Mouse (Mus musculus): ENCODE data around the gene Tlr4.

Tlr4 gene

DNA sequence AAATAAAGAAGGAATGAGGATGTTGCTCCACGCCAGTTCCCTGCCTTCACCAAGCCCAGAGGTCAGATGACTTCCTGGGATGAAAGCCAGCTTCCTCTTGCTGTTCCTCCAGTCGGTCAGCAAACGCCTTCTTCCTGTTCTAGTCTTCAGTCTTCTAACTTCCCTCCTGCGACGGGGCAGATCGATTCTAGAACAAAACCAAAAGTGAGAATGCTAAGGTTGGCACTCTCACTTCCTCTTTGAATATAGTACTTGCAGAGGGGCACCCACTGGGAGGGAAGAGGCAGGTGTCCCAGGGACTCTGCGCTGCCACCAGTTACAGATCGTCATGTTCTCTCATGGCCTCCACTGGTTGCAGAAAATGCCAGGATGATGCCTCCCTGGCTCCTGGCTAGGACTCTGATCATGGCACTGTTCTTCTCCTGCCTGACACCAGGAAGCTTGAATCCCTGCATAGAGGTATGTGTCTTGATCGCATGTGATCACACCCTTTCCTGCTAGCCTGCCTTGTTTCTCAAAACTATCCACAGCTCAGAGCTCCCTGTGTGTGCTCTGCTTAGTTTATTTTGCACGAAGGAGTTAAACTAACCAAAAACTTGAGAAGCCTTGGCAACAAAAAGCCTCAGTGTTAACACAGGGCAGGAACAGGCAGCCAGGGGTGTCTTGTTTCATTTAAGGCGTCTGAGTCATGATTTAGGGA is at the start of gene Tlr4:
Gene Tlr4, plus strand, starts transcription at position 122 of the 700 bp plus-strand sequence.
- peak; percentile 14 for DNase-seq (ENCODE audit: low spot score)

DNA sequence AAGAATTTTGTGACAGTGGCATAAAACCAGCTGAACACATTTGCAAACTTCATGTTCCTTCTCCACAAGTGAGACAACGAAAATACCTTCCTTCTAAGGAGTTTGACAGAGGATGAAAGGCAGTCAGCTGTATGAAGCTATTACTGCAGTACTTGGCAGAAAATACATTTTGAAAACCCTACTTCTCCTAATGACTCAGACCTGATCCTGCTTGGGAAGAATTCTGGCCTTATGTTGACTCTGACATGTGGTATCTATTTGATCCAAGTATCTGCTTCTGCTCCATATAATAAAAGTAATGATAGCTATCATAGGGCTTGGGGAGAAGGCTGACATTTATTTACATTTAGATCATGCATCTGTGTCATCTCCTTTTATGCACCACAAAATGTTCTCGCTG is 33.1 kb upstream of the Tlr4 start:
- no peak for DNase-seq (ENCODE audit: low spot score)

DNA sequence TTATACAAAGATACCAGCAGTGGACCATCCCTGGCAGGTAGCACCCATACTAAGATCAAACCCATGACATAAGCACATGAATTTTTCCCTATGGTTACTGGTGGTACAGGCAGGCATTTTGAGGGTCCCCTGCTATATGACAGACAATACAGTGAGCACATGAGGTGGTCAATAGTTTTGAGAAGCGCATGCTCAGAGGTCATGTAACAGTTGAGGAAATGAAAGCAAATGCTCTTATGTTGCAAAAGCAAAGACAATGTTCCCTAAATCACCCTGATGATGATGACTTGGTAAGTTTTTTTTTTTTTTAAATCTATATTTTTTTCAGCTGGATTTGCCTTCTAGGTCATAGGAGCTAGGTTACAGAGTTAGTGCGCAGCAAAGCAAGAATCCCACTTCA is 30.7 kb upstream of the Tlr4 start:
- no peak for DNase-seq (ENCODE audit: low spot score)

DNA sequence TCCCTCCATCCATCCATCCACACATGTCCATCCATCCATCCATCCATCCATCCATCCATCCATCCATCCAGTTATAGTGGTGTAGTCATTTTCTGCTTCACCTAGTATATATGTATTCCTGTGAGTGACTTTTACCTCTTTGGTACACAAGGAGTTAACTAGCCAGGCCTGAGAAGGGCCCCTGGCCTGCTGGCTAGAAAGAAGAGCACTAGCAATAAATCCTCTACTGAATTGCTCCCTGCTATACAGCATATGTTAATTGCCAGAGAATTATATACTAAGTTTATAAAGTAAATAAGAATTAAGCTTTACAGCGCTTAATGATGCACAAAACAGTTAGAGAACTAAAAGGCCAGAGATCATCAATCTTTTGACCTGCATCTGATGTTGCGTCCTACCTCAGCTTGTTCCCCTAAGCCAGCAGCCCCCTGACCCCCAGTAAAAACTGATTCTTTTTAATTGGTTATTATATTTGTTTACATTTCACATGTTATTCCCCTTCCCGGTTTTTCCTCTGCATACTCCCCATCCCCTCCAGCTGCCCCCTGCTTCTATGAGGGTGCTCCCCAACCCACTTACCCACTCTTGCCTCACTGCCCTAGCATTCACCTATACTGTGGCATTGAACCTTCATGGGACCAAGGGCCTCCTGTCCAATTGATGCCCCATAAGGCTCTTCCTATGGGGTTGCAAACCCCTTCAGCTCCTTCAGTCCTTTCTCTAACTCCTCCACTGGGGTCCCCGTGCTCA is 22.7 kb upstream of the Tlr4 start:
- DNase-seq (ENCODE audit: low spot score): no peak

DNA sequence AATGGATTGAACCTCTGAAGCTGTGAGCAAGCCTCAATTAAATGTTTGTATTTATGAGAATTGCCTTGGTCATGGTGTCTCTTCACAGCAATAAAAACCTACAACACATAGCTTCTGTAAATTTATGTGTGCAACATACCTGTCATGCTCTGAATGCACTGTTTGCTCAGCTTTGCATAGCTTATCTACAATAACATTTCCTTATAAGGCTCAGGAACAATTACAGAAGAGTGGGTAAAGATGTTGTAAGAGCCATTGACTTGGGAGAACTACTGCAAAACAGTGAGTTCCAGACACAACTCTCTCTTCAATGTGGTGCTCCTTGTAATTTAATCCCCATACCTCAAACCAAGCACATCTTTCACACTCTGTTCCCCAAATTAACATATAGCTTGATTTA is 21.6 kb upstream of the Tlr4 start:
- no peak for DNase-seq (ENCODE audit: low spot score)

DNA sequence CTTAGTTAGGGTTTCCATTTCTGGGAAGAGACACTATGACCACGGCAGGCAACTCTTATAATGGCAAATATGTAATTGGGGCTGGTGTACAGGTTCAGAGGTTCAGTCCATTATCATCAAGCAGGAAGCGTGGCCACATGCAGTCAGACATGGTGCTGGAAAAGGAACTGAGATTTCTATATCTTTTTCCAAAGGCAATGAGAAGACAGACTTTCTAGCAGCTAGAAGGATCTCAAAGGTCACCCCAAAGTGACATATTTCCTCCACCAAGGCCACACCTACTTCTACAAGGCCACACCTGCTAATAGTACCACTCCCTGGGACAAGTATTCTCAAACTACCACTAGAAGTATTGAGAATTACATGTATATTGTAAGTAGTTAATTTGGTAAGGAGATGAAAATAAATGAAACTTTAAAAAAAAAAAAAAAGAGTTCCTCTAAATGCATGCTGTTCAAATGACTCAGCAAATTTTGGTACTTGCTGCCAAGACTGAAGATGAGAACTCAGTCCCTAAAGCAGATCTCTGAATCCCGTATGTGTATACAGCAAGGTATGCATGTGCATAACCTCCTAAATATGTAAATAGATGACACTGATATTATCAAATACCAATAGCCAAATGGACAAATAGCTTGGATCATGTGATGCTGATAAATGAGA is 10.9 kb upstream of the Tlr4 start:
- DNase-seq (ENCODE audit: low spot score): no peak

DNA sequence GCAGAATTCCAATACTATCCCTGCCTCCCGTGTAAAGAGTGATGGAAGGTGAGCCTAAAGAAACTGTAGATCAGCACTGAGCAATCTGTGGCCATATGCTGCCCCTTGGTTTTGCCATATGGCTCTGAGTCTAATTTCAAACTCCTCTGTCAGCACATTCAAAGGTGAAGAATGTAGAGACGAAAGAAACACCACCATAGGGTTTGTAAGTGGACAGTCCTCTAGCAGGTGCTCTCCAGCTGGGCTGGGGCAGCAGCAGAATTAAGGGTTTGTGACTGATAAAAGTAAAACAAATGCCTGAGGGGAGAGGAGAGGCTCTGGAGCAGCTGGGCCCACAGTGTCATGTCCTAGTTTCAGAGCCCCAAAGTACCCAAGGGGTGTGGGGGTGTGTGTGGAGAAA is 6.2 kb upstream of the Tlr4 start:
- DNase-seq (ENCODE audit: low spot score): no peak

DNA sequence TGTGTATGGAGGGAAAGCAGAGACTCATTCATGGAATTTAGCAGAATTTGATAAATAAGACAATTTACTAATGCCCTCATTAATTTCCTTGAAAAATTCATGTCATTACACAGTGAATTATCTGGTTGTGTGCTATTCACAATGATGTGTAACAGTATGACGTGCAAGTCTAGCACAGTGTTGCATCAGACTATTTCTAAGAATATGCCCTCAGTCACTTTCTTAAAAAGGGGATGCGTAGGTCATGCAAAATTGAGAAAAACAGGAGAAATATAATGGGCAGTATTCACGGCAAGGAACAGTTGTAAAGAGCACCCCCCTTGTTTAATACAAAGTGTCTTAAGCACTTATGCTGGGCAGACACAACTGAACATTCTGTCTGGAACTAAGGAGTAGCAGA is 5.6 kb upstream of the Tlr4 start:
- no peak for DNase-seq (ENCODE audit: low spot score)

DNA sequence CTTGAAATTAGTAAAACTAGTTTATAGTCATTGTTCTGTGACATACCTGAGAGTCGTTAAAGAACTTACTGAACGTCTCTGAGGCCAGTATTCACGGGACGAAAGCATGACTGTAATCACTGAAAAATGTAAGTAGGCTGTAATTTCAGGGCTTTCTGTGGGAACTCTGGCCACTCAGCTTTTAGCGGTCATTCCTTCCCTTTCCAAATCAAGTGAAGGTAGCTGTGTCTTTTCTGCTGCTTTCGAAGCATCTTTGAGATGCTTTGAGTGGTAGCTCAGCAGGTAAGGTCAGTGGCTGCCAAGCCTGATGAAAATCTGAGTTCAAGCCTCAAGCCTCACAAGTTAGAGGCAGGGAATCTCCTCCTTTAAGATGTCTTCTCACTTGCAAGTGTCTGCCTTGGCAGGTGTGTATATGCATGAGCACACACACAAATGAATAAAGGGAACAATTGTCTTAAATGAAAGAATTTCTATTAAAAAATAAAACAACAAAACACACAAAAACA is 832 bp downstream of the Tlr4 start:
- DNase-seq (ENCODE audit: low spot score): no peak

DNA sequence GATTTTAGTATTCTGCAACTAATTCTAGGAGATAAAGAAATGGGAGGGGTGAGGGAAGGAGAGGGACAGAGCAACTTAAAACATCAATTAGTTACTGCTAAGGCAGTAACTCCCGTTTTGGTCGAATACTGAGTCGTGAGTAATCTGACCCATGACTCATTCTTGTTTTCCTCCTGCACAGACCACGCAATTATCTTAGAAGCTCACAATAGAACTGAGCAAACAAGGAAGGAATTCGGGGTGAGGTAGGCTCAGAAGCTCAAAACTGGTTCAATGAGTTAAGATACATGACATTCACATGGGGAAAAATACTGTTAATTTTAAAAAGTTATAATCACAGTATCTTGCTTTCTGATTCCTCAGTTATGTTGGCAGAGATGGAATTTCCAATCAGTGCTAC is 1.3 kb downstream of the Tlr4 start:
- DNase-seq (ENCODE audit: low spot score): no peak

DNA sequence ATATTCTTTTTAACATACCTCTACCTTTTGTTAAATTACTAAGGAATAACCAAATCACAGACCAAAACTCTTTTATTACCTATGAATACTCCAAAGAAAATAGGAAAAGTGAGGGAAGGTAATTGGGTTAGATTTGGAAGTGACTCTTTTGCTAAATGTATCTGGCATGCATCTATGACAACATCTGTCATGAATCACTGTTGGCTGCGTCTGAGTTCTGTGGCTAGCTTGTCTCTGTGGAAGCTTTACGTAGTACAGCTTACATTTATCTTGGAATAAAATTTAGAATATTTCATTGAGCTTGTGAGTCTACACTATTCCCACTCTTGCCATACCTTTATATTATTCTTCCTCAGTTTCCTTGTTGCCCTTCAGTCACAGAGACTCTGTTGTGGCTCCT is 10.7 kb downstream of the Tlr4 start:
- no peak for DNase-seq (ENCODE audit: low spot score)

DNA sequence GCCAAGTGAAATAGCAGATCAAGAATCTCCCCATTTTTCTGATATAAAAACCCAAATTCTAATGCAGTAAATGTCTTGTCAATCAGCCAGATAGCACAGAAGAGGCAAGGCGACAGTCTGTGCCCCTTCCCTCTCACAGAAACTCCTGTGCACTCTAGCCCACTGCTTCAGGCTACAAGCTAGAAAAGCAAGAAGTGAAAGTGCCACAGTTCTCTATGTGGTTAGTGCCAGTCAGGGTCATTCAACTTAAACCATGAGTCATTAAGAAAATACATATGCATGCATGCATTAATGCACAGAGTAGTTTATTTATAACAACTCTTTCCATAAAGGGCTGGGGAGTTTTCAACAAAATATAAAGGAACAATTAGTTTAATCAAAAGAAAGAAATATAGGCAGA is 15.9 kb downstream of the Tlr4 start:
- DNase-seq (ENCODE audit: low spot score): no peak

DNA sequence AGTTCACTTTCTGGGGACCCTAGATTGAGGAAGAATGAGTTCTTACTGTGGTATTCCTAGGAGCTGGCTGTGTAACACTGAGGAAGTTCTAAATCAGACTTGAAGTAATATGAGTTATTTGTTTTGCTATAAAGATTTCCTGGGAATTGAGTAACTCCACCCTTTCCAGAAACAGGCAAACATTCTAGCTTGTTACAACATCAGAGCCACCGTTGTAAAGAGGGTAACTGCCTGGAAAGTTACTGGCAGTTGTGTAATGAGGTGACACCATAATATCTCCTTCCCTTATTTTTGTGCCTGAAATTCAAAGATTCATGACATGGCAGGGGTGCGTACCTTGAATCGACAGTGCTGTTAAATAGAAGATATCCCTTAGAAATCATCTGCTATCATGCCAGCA is 24.6 kb downstream of the Tlr4 start:
- DNase-seq (ENCODE audit: low spot score): no peak

DNA sequence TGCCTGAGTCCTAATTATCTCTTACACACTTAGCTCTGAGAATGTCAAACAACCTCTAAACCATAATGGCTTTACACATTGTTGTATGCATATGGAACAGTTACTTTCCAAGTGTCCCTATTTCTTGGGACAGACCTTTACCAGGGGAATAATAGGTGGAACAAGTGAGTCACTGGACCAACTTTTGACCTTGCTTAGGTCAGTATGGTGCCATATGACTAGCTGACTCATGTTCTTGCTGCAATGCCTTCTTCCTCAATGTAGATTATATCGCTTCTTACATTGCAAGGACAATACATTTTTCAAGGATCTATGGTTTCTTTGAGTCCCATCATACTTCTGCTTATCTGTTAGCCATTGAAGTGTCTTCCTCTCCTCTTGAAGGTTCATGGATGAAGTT is 29.6 kb downstream of the Tlr4 start:
- DNase-seq (ENCODE audit: low spot score): no peak

DNA sequence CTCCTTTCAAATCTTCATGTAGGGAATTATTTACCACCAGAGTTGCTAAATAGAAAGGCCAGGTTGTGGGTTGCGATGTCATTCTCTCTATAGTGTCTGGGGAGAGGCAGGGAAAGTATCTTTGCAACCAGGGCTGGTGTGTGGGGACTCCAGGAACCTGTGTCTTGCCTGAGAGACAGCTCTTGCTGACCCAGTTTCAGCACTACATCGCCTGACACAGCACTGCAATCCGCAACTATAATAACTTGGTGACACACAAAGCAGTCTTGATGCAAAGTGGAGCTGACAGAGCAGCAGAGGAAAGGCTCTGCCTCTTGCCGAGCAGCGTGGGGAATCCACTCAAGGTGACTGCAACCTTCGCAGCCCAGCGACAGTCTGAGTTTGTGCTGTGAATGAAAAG is 42.5 kb downstream of the Tlr4 start:
- DNase-seq (ENCODE audit: low spot score): peak; percentile 4

DNA sequence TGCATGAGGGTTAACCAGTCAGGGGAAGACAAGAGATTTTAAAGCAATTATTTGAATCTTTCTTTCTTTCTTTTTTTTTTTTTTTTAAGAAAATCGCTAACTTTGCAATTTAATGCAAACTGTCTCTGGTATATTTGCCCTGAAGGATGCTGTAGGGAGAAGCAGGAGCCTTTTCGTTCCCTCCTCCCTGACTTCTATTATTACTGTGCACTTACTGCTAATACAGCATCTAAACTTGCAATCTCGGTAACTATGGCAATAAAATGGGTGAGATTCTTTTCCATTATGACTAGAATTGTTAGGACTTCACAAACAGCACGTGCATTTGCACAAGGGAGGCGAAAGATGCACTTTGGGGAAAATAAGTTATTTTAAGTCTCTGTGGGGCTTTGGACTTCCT is 44.6 kb downstream of the Tlr4 start:
- no peak for DNase-seq (ENCODE audit: low spot score)

DNA sequence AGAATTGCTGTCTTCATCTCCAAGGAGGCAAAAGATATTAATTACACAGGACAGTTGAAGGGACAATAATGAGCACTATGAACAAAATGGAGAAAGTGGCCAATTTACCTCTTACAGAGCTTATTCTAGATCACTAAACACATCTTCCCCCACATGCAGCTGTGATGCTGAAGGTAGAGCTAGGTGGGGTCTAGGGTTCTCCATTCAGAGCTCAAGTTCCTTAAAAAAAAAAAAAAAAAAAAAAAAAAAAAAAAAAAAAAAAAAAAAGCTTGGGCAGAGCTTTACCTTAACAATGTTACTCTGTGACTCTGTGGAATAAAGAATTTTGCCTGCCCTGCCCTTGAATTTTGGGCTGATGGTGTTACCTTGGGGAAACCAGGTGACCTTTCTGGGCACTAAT is 46.0 kb downstream of the Tlr4 start:
- no peak for DNase-seq (ENCODE audit: low spot score)

DNA sequence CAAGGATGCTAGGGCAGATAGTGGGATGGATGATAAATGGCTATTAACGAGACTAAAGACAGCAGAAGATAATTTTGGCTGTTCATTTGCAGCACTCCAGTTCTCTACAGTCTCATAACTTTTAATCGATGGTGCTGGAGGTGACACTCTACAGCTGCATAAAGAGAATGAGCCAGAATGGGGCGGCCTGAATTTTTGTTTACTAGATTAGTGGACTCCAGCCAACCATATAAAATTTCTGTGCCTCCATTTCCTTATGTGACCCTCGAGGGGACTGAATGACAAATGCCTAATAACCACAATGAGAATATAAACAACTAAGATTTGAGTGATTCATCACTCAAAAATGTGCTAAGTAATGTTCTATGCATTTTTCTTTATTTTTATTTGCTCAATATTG is 48.4 kb downstream of the Tlr4 start:
- no peak for DNase-seq (ENCODE audit: low spot score)

DNA sequence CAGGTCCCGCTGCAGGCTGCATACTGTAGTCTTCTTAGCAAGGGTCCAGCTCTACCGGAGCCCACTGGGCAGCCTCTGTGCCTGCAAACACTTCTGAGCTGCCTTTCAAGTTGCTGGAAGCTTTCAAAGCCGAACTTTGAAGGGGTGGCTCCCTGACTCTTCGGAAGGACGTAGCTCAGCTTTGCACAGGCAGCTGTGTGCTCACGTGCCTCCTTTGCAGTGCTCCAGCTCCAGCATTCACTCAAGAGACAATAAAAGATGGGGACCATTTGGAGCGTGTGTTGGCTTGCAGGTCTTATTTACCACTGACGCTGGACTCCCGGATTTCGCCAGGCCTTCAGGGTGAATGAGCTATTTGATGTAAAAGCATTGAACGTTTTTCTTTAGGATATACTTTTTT is 50.2 kb downstream of the Tlr4 start:
- no peak for DNase-seq (ENCODE audit: low spot score)

DNA sequence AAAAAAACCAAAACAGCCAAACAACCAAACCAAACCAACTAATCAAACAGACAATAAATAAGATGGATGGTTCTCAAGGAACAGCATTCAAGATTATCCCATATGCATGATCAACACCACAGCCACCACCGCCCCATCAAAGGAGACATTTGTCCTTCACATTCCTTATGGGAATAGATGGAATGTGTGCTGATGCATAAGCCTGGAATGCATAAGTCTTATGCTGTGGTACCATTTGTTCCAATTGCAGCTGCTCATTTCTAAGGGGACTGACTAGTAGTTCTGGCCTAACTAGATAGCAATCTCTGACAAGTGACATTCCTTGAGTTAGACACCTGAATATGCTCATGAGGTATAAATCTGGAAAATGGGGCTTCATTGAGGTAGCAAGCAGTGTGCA is 54.1 kb downstream of the Tlr4 start:
- DNase-seq (ENCODE audit: low spot score): no peak

DNA sequence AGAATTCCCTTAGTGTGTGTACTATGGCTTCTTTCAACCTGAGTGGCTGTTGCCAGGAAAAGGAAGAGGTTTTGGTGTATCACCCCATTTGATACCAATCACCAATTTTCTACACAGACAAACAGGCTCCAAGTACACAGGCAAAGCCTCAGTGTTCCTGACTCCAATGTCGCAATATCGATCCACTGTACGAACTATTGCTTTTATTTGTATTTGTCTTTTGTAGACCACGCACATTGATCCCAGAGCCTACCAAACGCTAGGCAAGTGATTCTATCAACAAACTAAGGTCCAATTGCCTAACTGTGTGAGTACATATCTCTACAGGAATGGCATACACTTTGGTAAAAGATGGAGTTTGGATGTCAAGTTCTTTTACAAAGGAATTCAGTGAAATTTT is 55.9 kb downstream of the Tlr4 start:
- DNase-seq (ENCODE audit: low spot score): no peak

DNA sequence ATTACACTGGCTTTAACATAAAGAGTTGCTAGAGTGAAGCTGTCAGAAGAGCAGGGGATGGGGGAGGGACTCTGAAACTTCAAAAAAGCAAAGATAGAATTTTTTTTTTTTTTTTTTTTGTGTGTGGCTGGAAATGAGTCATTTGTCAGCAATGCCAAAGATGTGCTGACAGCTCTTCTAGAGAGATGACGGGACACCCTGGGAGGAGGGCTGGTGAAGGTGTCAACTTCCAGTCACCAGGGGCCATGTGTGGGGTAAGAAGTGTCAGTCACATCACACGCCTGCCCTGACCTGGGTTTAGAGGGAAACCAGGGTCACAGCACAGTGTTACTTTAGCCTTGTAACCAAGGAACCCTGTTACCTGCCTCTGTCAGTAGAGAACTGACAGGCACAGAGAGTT is 67.2 kb downstream of the Tlr4 start:
- peak; percentile 67 for DNase-seq (ENCODE audit: low spot score)

DNA sequence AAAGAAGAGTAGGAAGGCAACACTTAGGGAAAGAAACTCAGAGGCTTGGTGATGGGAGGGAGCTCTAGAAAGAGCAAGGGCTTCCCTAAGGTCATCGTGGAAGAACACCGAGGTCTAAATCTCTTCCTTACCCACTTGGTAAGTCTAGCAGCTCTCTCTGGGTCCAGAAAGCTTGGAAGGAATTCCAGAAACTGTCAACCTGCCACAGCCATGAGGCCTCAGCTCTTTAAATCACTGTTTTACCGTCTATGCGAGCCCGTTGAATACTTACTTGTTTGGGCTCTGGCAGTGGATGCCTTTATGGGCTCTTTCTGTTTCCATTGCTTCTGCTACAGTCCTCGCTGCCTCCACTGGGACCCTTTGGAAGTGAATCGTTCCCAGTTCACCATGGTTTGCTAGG is 67.6 kb downstream of the Tlr4 start:
- DNase-seq (ENCODE audit: low spot score): no peak

Measured in embryo, embryonic 10.5 days (tissue).